Mouse (Mus musculus): ENCODE measurements around the gene Dusp12.

Gene Dusp12

GRCm38 (mm10) chr1:170884978-170885561 is at the start of gene Dusp12, which contains the start of gene Gm26620:
Gene Dusp12, minus strand, starts transcription at chr1:170885540.
Gene Gm26620, plus strand, starts transcription at chr1:170885065.
- DNase-seq (ENCODE audit: low spot score in 2 of 2) = peak; percentile 64 to 83

- no peak for DNase-seq (ENCODE audit: low spot score in 2 of 2)
These were observed 49.0 kb upstream of the Dusp12 start for GRCm38 (mm10) chr1:170934383-170934782.

GRCm38 (mm10) chr1:170933940-170934339 is 48.6 kb upstream of the Dusp12 start:
- no peak for DNase-seq (ENCODE audit: low spot score in 2 of 2)

- DNase-seq (ENCODE audit: low spot score in 2 of 2) = no peak
These were observed 48.1 kb upstream of the Dusp12 start for GRCm38 (mm10) chr1:170933386-170933920.

- DNase-seq (ENCODE audit: low spot score in 2 of 2) = no peak
These were observed 46.7 kb upstream of the Dusp12 start for GRCm38 (mm10) chr1:170932043-170932442.

- no peak for DNase-seq (ENCODE audit: low spot score in 2 of 2)
These were observed 43.9 kb upstream of the Dusp12 start for GRCm38 (mm10) chr1:170929245-170929644.

- no peak for DNase-seq (ENCODE audit: low spot score in 2 of 2)
These were observed 43.1 kb upstream of the Dusp12 start for GRCm38 (mm10) chr1:170928467-170928866.

- DNase-seq (ENCODE audit: low spot score in 2 of 2) = no peak
These were observed 42.0 kb upstream of the Dusp12 start, which contains the start of gene Fcrla for GRCm38 (mm10) chr1:170927378-170927777. Gene Fcrla, minus strand, starts transcription at chr1:170927583.

GRCm38 (mm10) chr1:170926941-170927340 is 41.6 kb upstream of the Dusp12 start:
- DNase-seq (ENCODE audit: low spot score in 2 of 2) = no peak

- no peak for DNase-seq (ENCODE audit: low spot score in 2 of 2)
These were observed 39.1 kb upstream of the Dusp12 start for GRCm38 (mm10) chr1:170924485-170924884.

GRCm38 (mm10) chr1:170919308-170919707 is 34.0 kb upstream of the Dusp12 start:
- no peak for DNase-seq (ENCODE audit: low spot score in 2 of 2)

- no peak for DNase-seq (ENCODE audit: low spot score in 2 of 2)
These were observed 30.3 kb upstream of the Dusp12 start for GRCm38 (mm10) chr1:170915657-170916056.

- no peak for DNase-seq (ENCODE audit: low spot score in 2 of 2)
These were observed 27.7 kb upstream of the Dusp12 start, which contains the start of gene Fcrlb for GRCm38 (mm10) chr1:170912891-170913615. Gene Fcrlb, minus strand, starts transcription at chr1:170912941.

- DNase-seq (ENCODE audit: low spot score in 2 of 2) = no peak
These were observed 26.7 kb upstream of the Dusp12 start for GRCm38 (mm10) chr1:170911907-170912660.

- DNase-seq (ENCODE audit: low spot score in 2 of 2) = no peak
These were observed 23.0 kb upstream of the Dusp12 start for GRCm38 (mm10) chr1:170908341-170908740.

- DNase-seq (ENCODE audit: low spot score in 2 of 2) = peak; percentile 7 to 16
These were observed 22.3 kb upstream of the Dusp12 start for GRCm38 (mm10) chr1:170907456-170908191.

GRCm38 (mm10) chr1:170907111-170907455 is 21.7 kb upstream of the Dusp12 start:
- DNase-seq (ENCODE audit: low spot score in 2 of 2) = no peak

GRCm38 (mm10) chr1:170903485-170903884 is 18.1 kb upstream of the Dusp12 start:
- DNase-seq (ENCODE audit: low spot score in 2 of 2) = no peak

- DNase-seq (ENCODE audit: low spot score in 2 of 2) = peak; percentile 82 to 86
These were observed 16.3 kb upstream of the Dusp12 start for GRCm38 (mm10) chr1:170901536-170902238.

GRCm38 (mm10) chr1:170900799-170901467 is 15.6 kb upstream of the Dusp12 start:
- DNase-seq (ENCODE audit: low spot score in 2 of 2) = no peak
